Mouse (Mus musculus) naive thymus-derived CD4-positive, alpha-beta T cell, adult 2 months (primary cell): ENCODE measurements around the gene Clstn3.
"Not testable (repeated sequence)": the region's sequence is repeated elsewhere in the genome, so short reads cannot be mapped to it uniquely, and the experiment has no call there.

Source experiments
- DNase-seq: peaks from one replicate; pipeline ENCODE4 v3.0.0-alpha.2; 2011; ENCODE audit warnings: low read depth

The Clstn3 gene

GRCm38 (mm10) chr6:124448959-124449667, 15.5 kb downstream of the Clstn3 start:
- no peak for DNase-seq

GRCm38 (mm10) chr6:124448186-124448852, 16.3 kb downstream of the Clstn3 start:
- peak; percentile 27 for DNase-seq

- DNase-seq, result no peak
Observed at GRCm38 (mm10) chr6:124447356-124447755, 17.2 kb downstream of the Clstn3 start.

GRCm38 (mm10) chr6:124446459-124446858, 18.1 kb downstream of the Clstn3 start:
- no peak for DNase-seq

- no peak for DNase-seq
Observed at GRCm38 (mm10) chr6:124446024-124446423, 18.6 kb downstream of the Clstn3 start.

- DNase-seq, result no peak
Observed at GRCm38 (mm10) chr6:124443338-124443737, 21.3 kb downstream of the Clstn3 start.

- DNase-seq, result no peak
Observed at GRCm38 (mm10) chr6:124436245-124436644, 28.3 kb downstream of the Clstn3 start.

GRCm38 (mm10) chr6:124435173-124435572, 29.4 kb downstream of the Clstn3 start:
- no peak for DNase-seq

- no peak for DNase-seq
Observed at GRCm38 (mm10) chr6:124433688-124434324, 30.8 kb downstream of the Clstn3 start.

- no peak for DNase-seq
Observed at GRCm38 (mm10) chr6:124430784-124431495, 33.7 kb downstream of the Clstn3 start.

- DNase-seq, result no peak
Observed at GRCm38 (mm10) chr6:124430379-124430778, 34.2 kb downstream of the Clstn3 start.

- DNase-seq, result no peak
Observed at GRCm38 (mm10) chr6:124427791-124428576, 36.6 kb downstream of the Clstn3 start.

- no peak for DNase-seq
Observed at GRCm38 (mm10) chr6:124427289-124427688, 37.3 kb downstream of the Clstn3 start.

GRCm38 (mm10) chr6:124426604-124427003, 38.0 kb downstream of the Clstn3 start:
- no peak for DNase-seq

GRCm38 (mm10) chr6:124425523-124425922, 39.1 kb downstream of the Clstn3 start:
- DNase-seq, result no peak

GRCm38 (mm10) chr6:124425042-124425441, 39.6 kb downstream of the Clstn3 start:
- DNase-seq, result not testable (repeated sequence)

- DNase-seq, result no peak
Observed at GRCm38 (mm10) chr6:124424068-124424498, 40.5 kb downstream of the Clstn3 start.

- no peak for DNase-seq
Observed at GRCm38 (mm10) chr6:124418686-124419085, 45.9 kb downstream of the Clstn3 start.

- peak; percentile 85 for DNase-seq
Observed at GRCm38 (mm10) chr6:124415347-124416088, 49.1 kb downstream of the Clstn3 start.

GRCm38 (mm10) chr6:124414927-124415325, 49.7 kb downstream of the Clstn3 start, which contains the start of gene Pex5:
Gene Pex5, minus strand, starts transcription at chr6:124415067.
- peak; percentile 93 for DNase-seq
